Mouse (Mus musculus) embryonic facial prominence, embryonic 14.5 days (tissue): ENCODE results near the gene Ndufaf3. TPM values are rescaled to one million over a fixed set of nuclear protein-coding genes. Genes with fewer than 3 reads are reported as not detected.

ENCODE experiments used
- ATAC-seq: fragments of 200-750 bp; cut with Nextera tagmentation; 2 replicates; pipeline ENCODE4 v1.8.0; 2017; ENCODE audit warnings: low read depth, moderate number of reproducible peaks, moderate TSS enrichment
- DNase-seq: peaks from one replicate; pipeline ENCODE4 v3.0.0-alpha.2; 2015; ENCODE audit warnings: low spot score
- H3K27ac ChIP-seq: fragments of 300-500 bp; sonication (generic); replicated peaks from 2 replicates; pipeline ENCODE4 v1.5.1; 2014; ENCODE audit warnings: low read depth, mild to moderate bottlenecking, low read length, moderate library complexity
- H3K27me3 ChIP-seq: fragments of 300-500 bp; sonication (generic); replicated peaks from 2 replicates; pipeline ENCODE4 v1.6.1; 2014; ENCODE audit warnings: low read length; ENCODE audit not compliant: control insufficient read depth, insufficient read depth
- H3K36me3 ChIP-seq: fragments of 300-500 bp; sonication (generic); 2 replicates; pipeline ENCODE4 v1.6.1; 2014; ENCODE audit warnings: low read length, mixed read lengths; ENCODE audit not compliant: control insufficient read depth, insufficient read depth
- H3K4me1 ChIP-seq: fragments of 300-500 bp; sonication (generic); 2 replicates; pipeline ENCODE4 v1.6.1; 2014; ENCODE audit warnings: antibody characterized with exemption, low read length; ENCODE audit not compliant: control insufficient read depth, insufficient read depth
- H3K4me2 ChIP-seq: fragments of 300-500 bp; sonication (generic); 2 replicates; pipeline ENCODE4 v1.6.1; 2014; ENCODE audit warnings: low read depth, mild to moderate bottlenecking, low read length, moderate library complexity, mixed read lengths
- H3K4me3 ChIP-seq: fragments of 300-500 bp; sonication (generic); 2 replicates; pipeline ENCODE4 v1.5.1; 2014; ENCODE audit warnings: low read depth, mild to moderate bottlenecking, low read length
- H3K9ac ChIP-seq: fragments of 300-500 bp; sonication (generic); 2 replicates; pipeline ENCODE4 v1.6.1; 2014; ENCODE audit warnings: low read depth, mild to moderate bottlenecking, low read length, moderate library complexity, mixed read lengths
- H3K9me3 ChIP-seq: fragments of 300-500 bp; sonication (generic); 2 replicates; pipeline ENCODE4 v1.6.1; 2016; ENCODE audit warnings: low read length; ENCODE audit not compliant: control insufficient read depth
- WGBS: fragments of 180-500 bp; shearing (Covaris S2); extraction: QIAGEN DNeasy Blood & Tissue Kit; methylation state at CpG from one replicate; pipeline ENCODE4 v1.1.7; 2014; 5-methylcytosine and 5-hydroxymethylcytosine counted together
- polyA plus RNA-seq: library from polyadenylated mRNA; unstranded; fragments of >200 nt; fragmentation: Nextera tagmentation; extraction: Ambion mirVana; gene quantifications from 2 replicates; pipeline ENCODE4 v1.2.1, GENCODE M21; 2014

The Ndufaf3 gene
- polyA plus RNA-seq, 1 experiment from 2014 or later = 59.6 TPM

DNA sequence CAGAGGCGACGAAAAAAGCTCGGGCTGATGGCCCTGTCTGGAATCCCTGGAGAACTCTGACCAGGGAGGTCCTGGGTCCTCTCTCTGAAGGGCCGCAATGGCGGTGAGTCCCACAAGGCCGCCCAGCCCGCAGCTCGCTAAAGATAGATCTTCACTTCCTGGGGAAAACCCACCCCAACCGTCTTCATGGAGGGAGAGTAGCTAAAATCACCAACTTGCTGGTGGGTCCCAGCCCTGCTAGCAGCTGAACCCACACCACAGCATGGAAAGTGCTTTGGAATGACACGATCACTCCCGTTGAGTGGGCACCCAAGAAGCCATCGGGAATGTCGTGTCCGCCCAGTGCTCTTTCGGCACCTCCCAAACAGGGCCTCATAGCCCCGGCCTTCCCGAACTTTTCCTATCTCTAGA lies 1.3 kb upstream of the Ndufaf3 start:
- Histone ChIP-seq H3K4me3 (peak overlapping the region; percentile 77), H3K27me3 (no peaks in the 10 kb centered on the region), H3K4me1 (peaks cover 23% of the 10 kb centered on the region), H3K4me2 (peak overlapping the region; percentile 99), H3K9ac (peak overlapping the region; percentile 85), H3K36me3 (peaks cover 55% of the 10 kb centered on the region), H3K27ac (peak overlapping the region; percentile 94), H3K9me3 (no peaks in the 10 kb centered on the region)
- DNase-seq (no peak), ATAC-seq (no peak)
- 77% methylated on average over 17 of the region's 17 CpGs for WGBS

- peak overlapping the region; percentile 85 for H3K9ac ChIP-seq
- no peak for ATAC-seq
- peak overlapping the region; percentile 99 for H3K4me2 ChIP-seq
- no peaks in the 10 kb centered on the region for H3K27me3 ChIP-seq
- H3K36me3 ChIP-seq = peaks cover 53% of the 10 kb centered on the region
- H3K4me3 ChIP-seq = peak overlapping the region; percentile 77
- 6% methylated on average over 18 of the region's 18 CpGs for WGBS
- H3K4me1 ChIP-seq = peaks cover 23% of the 10 kb centered on the region
- H3K27ac ChIP-seq = peak overlapping the region; percentile 94
- H3K9me3 ChIP-seq = no peaks in the 10 kb centered on the region
- DNase-seq = peak; percentile 45
These were observed 741 bp upstream of the Ndufaf3 start for GRCm38 (mm10) chr9:108567931-108568419.

DNA sequence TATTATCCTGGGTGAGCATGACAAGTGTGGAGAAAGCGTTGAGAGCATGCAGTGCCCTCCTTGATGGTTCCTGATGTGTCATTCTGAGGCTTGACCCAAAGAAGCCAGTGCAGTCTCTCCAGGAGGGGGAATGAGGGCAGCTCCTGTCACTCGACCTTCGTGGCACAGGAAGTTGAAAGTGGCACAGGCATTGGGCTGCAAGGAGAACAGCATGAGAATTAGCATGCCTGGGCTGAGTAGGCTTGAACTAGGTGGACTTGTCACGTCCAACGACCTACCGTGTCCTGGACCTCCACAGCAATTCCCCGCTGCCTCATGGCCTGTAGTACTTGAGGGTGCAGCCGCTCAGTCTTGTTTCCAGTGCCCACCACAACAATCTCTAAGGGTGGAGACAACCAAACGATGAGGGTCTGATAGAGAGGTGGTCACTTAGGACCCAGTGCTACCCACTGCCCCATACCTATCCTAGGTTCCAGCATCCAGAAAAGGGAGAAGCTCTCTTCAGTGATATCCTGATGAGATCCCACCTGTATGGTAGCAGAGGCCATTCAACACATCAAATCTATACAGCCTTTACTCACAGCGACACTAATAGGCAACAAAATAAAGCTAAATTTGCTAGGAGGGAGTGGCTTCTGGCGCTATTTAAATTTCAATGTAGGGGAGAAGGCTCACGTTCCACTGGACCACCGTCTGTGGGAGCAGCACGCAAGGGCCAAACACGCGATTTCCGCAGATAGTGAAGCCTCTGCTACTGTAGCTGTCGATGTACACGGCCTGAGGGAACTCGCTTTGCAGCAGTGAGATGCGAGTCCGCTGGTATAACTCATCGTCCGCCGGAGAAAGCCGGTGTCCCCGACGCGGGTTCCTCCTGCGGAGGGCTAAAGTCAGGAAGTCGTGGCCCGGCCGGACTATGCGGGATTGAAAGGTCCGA lies 1.1 kb downstream of the Ndufaf3 start:
- H3K9me3 ChIP-seq = no peaks in the 10 kb centered on the region
- peak overlapping the region; percentile 85 for H3K9ac ChIP-seq
- ATAC-seq = no peak
- H3K4me3 ChIP-seq = peak overlapping the region; percentile 77
- peaks cover 50% of the 10 kb centered on the region for H3K36me3 ChIP-seq
- H3K27me3 ChIP-seq = no peaks in the 10 kb centered on the region
- no peak for DNase-seq
- 11% methylated on average over 35 of the region's 35 CpGs for WGBS
- peaks cover 30% of the 10 kb centered on the region for H3K4me1 ChIP-seq
- peak overlapping the region; percentile 94 for H3K27ac ChIP-seq
- H3K4me2 ChIP-seq = peak overlapping the region; percentile 99

DNA sequence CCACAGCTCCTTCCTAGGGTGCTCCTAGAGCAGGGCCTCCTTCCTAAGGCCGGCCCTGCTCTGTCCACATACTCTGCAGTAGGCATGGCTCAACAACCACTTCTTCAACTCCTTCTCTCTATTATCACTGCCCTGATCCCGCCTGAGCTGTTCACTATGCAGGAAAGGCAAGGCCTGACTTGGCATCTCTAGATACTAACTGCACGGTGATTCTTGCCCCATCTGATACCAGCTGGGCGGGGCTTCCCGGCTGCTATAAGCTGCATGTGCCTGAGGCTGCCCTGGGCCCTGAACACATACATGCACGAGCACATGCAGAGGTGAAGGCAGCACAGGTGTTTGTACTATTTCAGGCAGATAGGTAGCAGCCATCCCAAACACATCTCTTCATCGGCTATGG lies 3.1 kb downstream of the Ndufaf3 start:
- no peak overlapping the region for H3K4me2 ChIP-seq
- peaks cover 50% of the 10 kb centered on the region for H3K36me3 ChIP-seq
- WGBS = 85% methylated on average over 7 of the region's 7 CpGs
- no peaks in the 10 kb centered on the region for H3K27me3 ChIP-seq
- no peak for ATAC-seq
- no peak overlapping the region for H3K27ac ChIP-seq
- no peak for DNase-seq
- no peak overlapping the region for H3K4me3 ChIP-seq
- no peaks in the 10 kb centered on the region for H3K9me3 ChIP-seq
- peaks cover 26% of the 10 kb centered on the region for H3K4me1 ChIP-seq
- no peak overlapping the region for H3K9ac ChIP-seq

GRCm38 (mm10) chr9:108563671-108564070 lies 3.6 kb downstream of the Ndufaf3 start:
- Histone ChIP-seq H3K36me3 (peaks cover 54% of the 10 kb centered on the region), H3K4me2 (no peak overlapping the region), H3K4me3 (no peak overlapping the region), H3K9ac (no peak overlapping the region), H3K4me1 (peaks cover 23% of the 10 kb centered on the region), H3K9me3 (no peaks in the 10 kb centered on the region), H3K27me3 (no peaks in the 10 kb centered on the region), H3K27ac (no peak overlapping the region)
- ATAC-seq (no peak), DNase-seq (no peak)
- WGBS = 91% methylated on average over 8 of the region's 8 CpGs

DNA sequence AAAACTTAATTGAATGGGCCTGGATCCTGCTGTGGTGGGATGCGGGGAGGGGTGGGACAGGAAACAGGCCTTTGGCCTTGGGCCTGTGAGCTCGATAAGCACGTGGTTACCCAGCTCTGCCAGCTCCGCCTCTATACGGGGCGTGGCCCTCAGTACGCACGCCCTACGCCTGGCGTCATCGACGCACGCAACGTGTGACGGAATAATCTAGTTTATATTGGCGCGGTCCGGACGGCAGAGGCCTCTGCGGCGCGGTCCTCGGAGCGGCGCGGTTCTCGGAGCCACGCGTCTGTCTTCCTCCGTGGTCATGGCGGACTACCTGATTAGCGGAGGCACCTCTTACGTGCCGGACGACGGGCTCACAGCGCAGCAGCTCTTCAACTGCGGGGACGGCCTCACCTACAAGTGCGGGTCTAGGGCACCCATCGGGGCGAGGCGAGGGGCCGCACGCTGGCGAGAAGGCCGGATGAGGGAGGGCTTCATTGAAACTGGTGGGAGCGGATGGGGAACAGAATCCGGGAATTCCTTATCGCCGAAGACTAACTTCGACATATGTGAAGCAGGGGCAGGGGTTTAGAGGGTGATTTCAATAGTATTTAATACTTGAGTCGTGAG lies 6.9 kb downstream of the Ndufaf3 start, which contains the start of gene Impdh2:
Impdh2 (plus strand) TSS at position 60 of the 615 bp plus-strand sequence.
- ATAC-seq = peak; percentile 98
- Histone ChIP-seq H3K27ac (peak within 1 kb of the TSS; percentile 83), H3K4me2 (peak within 1 kb of the TSS; percentile 80), H3K9me3 (no peaks in the 10 kb centered on the region), H3K4me3 (peak within 1 kb of the TSS; percentile 48), H3K27me3 (no peaks in the 10 kb centered on the region), H3K4me1 (peaks cover 8% of the 10 kb centered on the region), H3K36me3 (peaks cover 80% of the 10 kb centered on the region), H3K9ac (peak within 1 kb of the TSS; percentile 83)
- under 1% methylated on average over 49 of the region's 53 CpGs for WGBS
- DNase-seq = peak; percentile 99

DNA sequence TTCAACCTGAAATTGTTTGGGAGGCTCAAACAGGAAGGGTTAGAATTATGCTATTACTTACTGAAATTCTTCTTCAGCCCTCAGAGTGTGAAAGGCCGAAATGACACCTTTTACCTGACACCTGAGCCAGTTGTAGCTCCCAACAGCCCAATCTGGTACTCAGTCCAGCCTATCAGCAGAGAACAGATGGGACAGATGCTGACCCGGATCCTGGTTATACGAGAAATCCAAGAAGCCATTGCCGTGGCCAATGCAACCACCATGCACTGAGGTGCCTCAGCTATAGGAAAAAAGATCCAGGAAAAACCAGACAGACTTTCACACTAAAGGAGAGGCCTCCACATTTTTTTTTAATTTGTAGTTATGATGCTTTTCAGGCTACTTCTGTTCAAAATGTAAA lies 8.1 kb downstream of the Ndufaf3 start:
- WGBS = 85% methylated on average over 4 of the region's 4 CpGs

GRCm38 (mm10) chr9:108546875-108547274 lies 20.4 kb downstream of the Ndufaf3 start:
- H3K27ac ChIP-seq = no peak overlapping the region
- H3K4me2 ChIP-seq = no peak overlapping the region
- H3K9me3 ChIP-seq = no peaks in the 10 kb centered on the region
- H3K27me3 ChIP-seq = no peaks in the 10 kb centered on the region
- H3K36me3 ChIP-seq = peaks cover 92% of the 10 kb centered on the region
- DNase-seq (no peak), ATAC-seq (no peak)
- no peak overlapping the region for H3K9ac ChIP-seq
- no peak overlapping the region for H3K4me3 ChIP-seq
- WGBS = 90% methylated on average over 1 of the region's 1 CpGs
- no peaks in the 10 kb centered on the region for H3K4me1 ChIP-seq

More for the DNA sequence above, 8.1 kb downstream of the Ndufaf3 start:
- H3K4me1 ChIP-seq = peaks cover 8% of the 10 kb centered on the region
- no peak overlapping the region for H3K4me2 ChIP-seq
- H3K27ac ChIP-seq = 0 out of 2 replicates have a peak overlapping the region, but pooled peaks have one; percentile 49
- H3K36me3 ChIP-seq = peaks cover 80% of the 10 kb centered on the region
- no peaks in the 10 kb centered on the region for H3K9me3 ChIP-seq
- H3K4me3 ChIP-seq = no peak overlapping the region
- H3K27me3 ChIP-seq = no peaks in the 10 kb centered on the region
- no peak overlapping the region for H3K9ac ChIP-seq
- ATAC-seq = no peak
- DNase-seq = no peak
